Mouse (Mus musculus) heart, embryonic 15.5 days (tissue): ENCODE measurements around the gene Tbc1d12. TPM values are rescaled to one million over a fixed set of nuclear protein-coding genes. Genes with fewer than 3 reads are reported as not detected.

ENCODE experiments used
- polyA plus RNA-seq: library from polyadenylated mRNA; unstranded; fragments of >200 nt; fragmentation: Nextera tagmentation; extraction: Ambion mirVana; gene quantifications from 2 replicates; pipeline ENCODE4 v1.2.1, GENCODE M21; 2015

Tbc1d12 gene
- polyA plus RNA-seq, 1 experiment from 2014 or later, result 1.7 TPM

Other genes with a start within 250 kb of the Tbc1d12 start
- gene Noc3l, start 17.3 kb upstream of the Tbc1d12 start, polyA plus RNA-seq, result 3.2 and 3.6 TPM in 2 replicates
- gene Hells, start 94.3 kb downstream of the Tbc1d12 start, polyA plus RNA-seq, result 20.3 and 20.4 TPM in 2 replicates
- gene Cyp2c55, start 170.4 kb downstream of the Tbc1d12 start, polyA plus RNA-seq, result not detected in 2 replicates
- gene Cyp2c65, start 224.4 kb downstream of the Tbc1d12 start, polyA plus RNA-seq, result not detected in 2 replicates